Mouse (Mus musculus): ENCODE measurements around the gene Sema4f. TPM values are rescaled to one million over a fixed set of nuclear protein-coding genes. Genes with fewer than 3 reads are reported as not detected.
A peak's percentile ranks its signal among the peaks of the same experiment; 100 is the strongest.

Sema4f gene
- total RNA-seq, 2 experiments from 2014 or later = 37.2 to 39.0 TPM

- DNase-seq (ENCODE audit: low spot score in 2 of 2) = peak; percentile 31 to 32
- intact Hi-C loops (cut with DNase I) = loop anchor here (5.0 kb wide), 1 partner anchor 139 kb away; no protein-coding TSS in a partner anchor
These were observed 58.0 kb downstream of the Sema4f start for GRCm38 (mm10) chr6:82881485-82882096.

- no peak for DNase-seq (ENCODE audit: low spot score in 2 of 2)
- intact Hi-C loops (cut with DNase I) = loop anchor here (5.0 kb wide), 1 partner anchor 139 kb away; no protein-coding TSS in a partner anchor
These were observed 58.8 kb downstream of the Sema4f start for GRCm38 (mm10) chr6:82880807-82881206.

- intact Hi-C loops (cut with DNase I) = loop anchor here (5.0 kb wide), 1 partner anchor 137 kb away; no protein-coding TSS in a partner anchor
- DNase-seq (ENCODE audit: low spot score in 2 of 2) = no peak
These were observed 60.0 kb downstream of the Sema4f start for GRCm38 (mm10) chr6:82879463-82880089.

GRCm38 (mm10) chr6:82875509-82875935, 64.0 kb downstream of the Sema4f start:
- intact Hi-C loops (cut with DNase I) = no loop called here
- DNase-seq (ENCODE audit: low spot score in 2 of 2) = no peak

- intact Hi-C loops (cut with DNase I) = no loop called here
- no peak for DNase-seq (ENCODE audit: low spot score in 2 of 2)
These were observed 67.2 kb downstream of the Sema4f start for GRCm38 (mm10) chr6:82872332-82872707.

GRCm38 (mm10) chr6:82871632-82872331, 67.8 kb downstream of the Sema4f start:
- no peak for DNase-seq (ENCODE audit: low spot score in 2 of 2)
- intact Hi-C loops (cut with DNase I) = no loop called here

GRCm38 (mm10) chr6:82868476-82868875, 71.1 kb downstream of the Sema4f start:
- intact Hi-C loops (cut with DNase I) = no loop called here
- DNase-seq (ENCODE audit: low spot score in 2 of 2) = no peak

- DNase-seq (ENCODE audit: low spot score in 2 of 2) = peak in 1 of 2 experiments; percentile 30
These were observed 76.1 kb downstream of the Sema4f start for GRCm38 (mm10) chr6:82863380-82863874.

GRCm38 (mm10) chr6:82862475-82862874, 77.1 kb downstream of the Sema4f start:
- no peak for DNase-seq (ENCODE audit: low spot score in 2 of 2)
- intact Hi-C loops (cut with DNase I) = no loop called here

More at GRCm38 (mm10) chr6:82863380-82863874, 76.1 kb downstream of the Sema4f start:
- intact Hi-C loops (cut with DNase I) = no loop called here

- no peak for DNase-seq (ENCODE audit: low spot score in 2 of 2)
- intact Hi-C loops (cut with DNase I) = no loop called here
These were observed 77.5 kb downstream of the Sema4f start for GRCm38 (mm10) chr6:82862042-82862441.

Other genes starting within 250 kb of the Sema4f start
- gene Pole4, start 234.4 kb downstream of the Sema4f start, total RNA-seq (2021) = 10 to 100 TPM; 31.4 to 32.7 TPM
- 1 to 10 TPM; 3.2 to 5.6 TPM for gene Hk2, start 165.3 kb downstream of the Sema4f start, total RNA-seq (2021)
- under 1 TPM in 1 of 2 experiments, not detected in 1; 0.22 TPM for gene M1ap, start 7.1 kb upstream of the Sema4f start, total RNA-seq (2021)
- 1 to 10 TPM; 1.9 to 2.3 TPM for gene Dok1, start 93.7 kb upstream of the Sema4f start, total RNA-seq (2021)
- 1 to 10 TPM; 2.7 to 4.9 TPM for gene Loxl3, start 94.4 kb upstream of the Sema4f start, total RNA-seq (2021)
- gene Aup1, start 114.8 kb upstream of the Sema4f start, total RNA-seq (2021) = 100 to 1,000 TPM; 112 to 131 TPM
- gene Htra2, start 115.5 kb upstream of the Sema4f start, total RNA-seq (2021) = 10 to 100 TPM; 41.6 to 48.5 TPM
- under 1 TPM; 0.37 to 0.97 TPM for gene Dqx1, start 118.1 kb upstream of the Sema4f start, total RNA-seq (2021)
- gene Tlx2, start 130.5 kb upstream of the Sema4f start, total RNA-seq (2021) = not detected
- gene Pcgf1, start 138.1 kb upstream of the Sema4f start, total RNA-seq (2021) = 10 to 100 TPM; 21.6 to 35.9 TPM
- gene Lbx2, start 146.6 kb upstream of the Sema4f start, total RNA-seq (2021) = not detected
- 1 to 10 TPM; 5.1 to 9.0 TPM for gene Ccdc142, start 161.8 kb upstream of the Sema4f start, total RNA-seq (2021)
- 1 to 10 TPM; 5.3 to 5.9 TPM for gene Gm42688, start 161.8 kb upstream of the Sema4f start, total RNA-seq (2021)
- 10 to 100 TPM; 54.4 to 58.7 TPM for gene Mrpl53, start 169.3 kb upstream of the Sema4f start, total RNA-seq (2021)
- gene Mogs, start 175.7 kb upstream of the Sema4f start, total RNA-seq (2021) = 10 to 100 TPM; 29.4 to 30.0 TPM
- gene Wbp1, start 181.8 kb upstream of the Sema4f start, total RNA-seq (2021) = 10 to 100 TPM; 33.5 to 46.6 TPM
- 10 to 100 TPM; 20.5 to 26.0 TPM for gene Ino80b, start 185.7 kb upstream of the Sema4f start, total RNA-seq (2021)
- gene Rtkn, start 195.7 kb upstream of the Sema4f start, total RNA-seq (2021) = 100 to 1,000 TPM in 1 of 2 experiments, 10 to 100 TPM in 1; 88.7 to 105 TPM
- 10 to 100 TPM; 29.1 to 31.3 TPM for gene Wdr54, start 216.6 kb upstream of the Sema4f start, total RNA-seq (2021)
- gene 1700003E16Rik, start 216.6 kb upstream of the Sema4f start, total RNA-seq (2021) = 10 to 100 TPM; 27.4 to 31.5 TPM
- 100 to 1,000 TPM; 373 to 386 TPM for gene Dctn1, start 226.2 kb upstream of the Sema4f start, total RNA-seq (2021)

All from left cerebral cortex, postnatal 36 days (tissue).